Mouse (Mus musculus): ENCODE data around the gene Olfr862.

Gene Olfr862

DNA sequence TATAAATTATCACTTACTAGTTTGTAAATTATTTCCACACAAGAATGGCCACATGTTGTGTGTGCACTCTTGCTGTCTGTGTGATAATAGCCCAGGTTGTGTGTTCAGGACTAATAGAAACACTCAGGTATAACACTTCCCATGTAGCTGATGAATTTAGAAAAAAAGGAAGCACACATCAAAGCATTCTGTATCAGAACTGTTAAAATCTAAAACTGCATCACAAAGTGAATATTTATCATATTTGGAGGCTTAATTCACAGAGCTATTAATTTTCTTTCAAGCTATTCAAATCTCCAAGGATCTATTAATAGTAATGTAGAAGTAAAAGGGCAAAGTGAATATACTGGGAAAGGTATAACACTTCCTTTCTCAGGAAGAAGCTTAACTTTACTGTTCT, at the start of gene Olfr862:
Gene Olfr862, minus strand, starts transcription at position 101 of the 400 bp plus-strand sequence.
- no peak for DNase-seq

- DNase-seq = no peak
Observed at GRCm38 (mm10) chr9:19916565-19916964, 28.8 kb upstream of the Olfr862 start, which contains the start of gene Olfr77. TSS of gene Olfr77 (plus strand) at chr9:19916865.

- DNase-seq = no peak
Observed at GRCm38 (mm10) chr9:19911170-19911569, 23.4 kb upstream of the Olfr862 start.

DNA sequence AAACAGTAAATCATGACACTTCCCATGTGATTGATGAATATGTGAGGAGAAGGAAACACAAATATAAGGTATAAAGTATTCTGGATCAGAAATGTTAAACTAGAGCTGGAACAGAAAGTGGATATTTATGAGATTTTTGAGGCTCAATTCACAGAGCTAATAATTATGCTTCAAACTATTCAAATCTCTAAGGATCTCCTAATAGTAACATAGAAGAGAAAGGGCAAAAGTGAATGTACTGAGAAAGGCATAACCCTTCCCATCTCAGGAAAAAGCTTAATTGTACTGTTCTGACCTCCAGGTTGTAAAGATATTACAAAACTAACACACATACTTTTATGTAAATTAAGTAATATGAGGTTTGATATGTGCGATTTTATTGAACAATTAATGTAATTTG, 38.2 kb downstream of the Olfr862 start, which contains the start of gene Olfr860:
Gene Olfr860, minus strand, starts transcription at position 101 of the 400 bp plus-strand sequence.
- DNase-seq = no peak

All from spleen, adult 18-20 months (tissue).